Mouse (Mus musculus) ZHBTc4 (cell line): Measurements from ENCODE around the gene Ushbp1.
"Not testable (repeated sequence)": the region's sequence is repeated elsewhere in the genome, so short reads cannot be mapped to it uniquely, and the experiment has no call there.

Experiments used
- DNase-seq: peaks from one replicate; pipeline ENCODE4 v3.0.0-alpha.2; 2011; ENCODE audit warnings: low read depth, low spot score

Ushbp1 gene

DNA sequence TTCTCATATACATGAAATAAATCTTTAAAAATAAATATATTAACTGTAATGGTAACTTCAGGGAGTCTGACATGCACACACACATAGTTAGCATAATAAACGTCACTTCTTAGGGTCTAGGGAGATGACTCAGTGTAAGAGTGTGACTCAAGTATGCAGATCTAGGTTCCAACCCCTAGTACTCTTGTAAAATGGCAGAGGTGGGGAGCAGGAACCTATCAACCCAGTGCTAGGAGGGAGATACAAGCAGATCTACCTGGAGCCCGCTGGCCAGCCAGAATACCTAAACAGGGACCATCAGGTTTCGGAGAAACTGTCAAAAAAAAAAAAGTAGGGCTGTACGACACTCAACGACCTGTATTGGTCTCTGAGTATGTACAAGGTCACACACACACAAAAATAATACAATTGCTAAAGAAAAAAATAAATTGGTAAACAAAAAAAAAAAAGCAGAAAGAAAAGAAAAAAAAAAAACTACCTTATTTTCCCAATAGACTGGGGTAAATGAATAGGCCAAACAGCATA is 24.8 kb downstream of the Ushbp1 start:
- no peak for DNase-seq

DNA sequence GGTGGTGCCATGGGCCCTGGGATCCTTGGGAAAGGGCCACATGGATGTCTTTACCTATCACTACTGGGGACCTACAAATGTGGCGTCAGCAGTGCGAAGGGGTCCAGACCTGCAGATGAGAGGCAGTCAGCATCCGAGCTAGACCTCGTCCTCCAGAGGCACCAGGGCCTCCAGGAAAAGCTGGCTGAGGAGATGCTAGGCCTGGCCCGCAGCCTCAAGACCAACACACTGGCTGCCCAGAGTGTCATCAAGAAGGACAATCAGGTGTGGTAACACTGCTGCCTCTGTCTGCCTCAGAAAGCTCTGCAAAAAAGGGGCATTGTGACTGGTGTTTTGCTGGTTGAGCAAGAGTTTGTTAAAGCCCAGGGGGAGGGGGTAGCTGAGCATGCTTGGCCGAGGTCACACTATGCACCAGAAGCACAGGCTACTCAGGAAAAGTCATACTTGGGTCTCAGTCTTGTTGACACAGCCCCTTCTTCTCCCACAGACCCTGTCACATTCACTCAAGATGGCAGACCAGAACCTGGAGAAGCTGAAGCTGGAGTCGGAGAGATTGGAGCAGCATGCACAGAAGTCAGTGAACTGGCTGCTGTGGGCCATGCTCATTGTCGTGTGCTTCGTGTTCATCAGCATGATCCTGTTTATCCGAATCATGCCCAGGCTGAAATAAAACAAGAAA is 26.4 kb downstream of the Ushbp1 start:
- DNase-seq: no peak

DNA sequence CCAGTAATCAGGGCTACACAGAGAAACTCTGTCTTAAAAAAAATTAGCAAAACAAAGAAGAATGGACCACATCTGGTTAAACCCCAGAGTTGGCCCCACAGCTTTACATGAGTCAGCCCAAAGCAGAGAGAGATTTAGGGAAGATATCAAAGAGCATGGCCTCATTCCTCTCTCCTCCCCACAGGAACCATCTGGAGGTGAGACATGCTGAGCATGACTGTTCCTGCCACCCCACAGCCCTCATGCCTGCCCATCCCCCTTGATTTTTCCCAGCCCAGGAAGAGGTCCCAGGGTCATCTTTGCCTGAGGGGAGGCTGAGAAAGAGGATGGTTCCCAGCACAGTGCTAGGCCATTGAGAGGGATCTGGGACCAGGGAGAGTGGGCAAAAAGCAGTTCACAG is 27.2 kb downstream of the Ushbp1 start:
- DNase-seq: no peak

DNA sequence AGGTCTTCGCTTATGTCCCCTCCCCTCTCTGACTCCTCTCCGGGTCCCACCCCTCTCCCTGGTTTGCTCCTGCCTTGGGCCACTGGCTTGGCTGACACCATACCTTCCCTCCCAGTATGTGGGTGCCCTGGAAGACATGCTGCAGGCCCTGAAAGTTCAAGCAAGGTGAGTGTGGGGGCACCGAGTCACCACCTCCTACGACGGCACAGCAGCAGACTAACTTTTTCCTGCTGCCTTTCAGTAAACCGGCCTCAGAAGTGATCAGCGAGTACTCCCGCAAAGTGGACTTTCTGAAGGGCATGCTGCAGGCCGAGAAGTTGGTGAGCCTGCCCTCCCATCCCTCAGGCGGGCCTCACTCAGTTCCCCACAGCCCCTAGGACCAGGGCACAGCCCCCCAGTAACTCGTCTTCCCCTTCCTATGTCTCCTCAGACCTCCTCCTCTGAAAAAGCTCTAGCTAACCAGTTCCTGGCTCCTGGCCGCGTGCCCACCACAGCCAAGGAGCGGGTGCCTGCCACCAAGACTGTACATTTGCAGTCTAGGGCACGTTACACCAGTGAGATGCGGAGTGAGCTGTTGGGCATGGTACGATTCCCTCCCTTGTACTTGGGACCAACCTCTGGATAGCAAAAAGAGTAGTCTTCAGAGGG is 27.9 kb downstream of the Ushbp1 start:
- no peak for DNase-seq

DNA sequence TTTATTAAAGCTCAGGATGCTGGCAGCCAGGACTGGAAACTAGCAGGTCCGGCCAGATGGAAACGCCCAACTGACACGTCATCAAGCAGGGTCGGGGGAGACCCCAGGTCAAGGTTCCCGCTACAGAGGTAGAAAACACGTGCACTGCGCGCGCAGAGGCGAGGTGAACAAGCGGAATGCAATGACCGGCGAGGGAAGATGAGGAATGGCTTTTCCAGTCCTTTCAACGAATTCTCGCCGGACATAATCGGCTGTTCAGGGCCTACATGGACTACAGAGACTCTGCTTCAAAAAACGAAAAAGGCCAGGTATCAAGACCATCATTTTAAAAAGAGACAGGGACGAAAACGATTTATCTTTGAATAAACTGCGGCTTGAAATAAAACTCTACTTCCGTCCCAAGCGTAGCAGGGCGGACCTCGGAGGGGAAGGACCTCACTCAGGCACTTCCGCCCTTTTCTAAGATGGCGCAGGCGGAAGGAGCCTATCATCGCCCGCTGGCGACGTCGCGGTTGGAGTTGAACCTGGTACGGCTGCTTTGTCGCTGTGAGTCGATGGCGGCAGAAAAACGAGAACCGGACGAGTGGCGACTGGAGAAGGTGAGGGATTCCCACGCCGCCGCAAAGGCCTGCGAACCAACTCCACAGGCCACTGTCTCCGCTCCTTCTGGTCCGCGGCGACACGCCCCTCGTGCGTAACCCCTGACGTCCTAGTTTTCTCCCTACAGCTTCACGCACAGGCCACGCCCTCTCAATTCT is 28.7 kb downstream of the Ushbp1 start, which contains the start of gene Use1:
Use1 (plus strand) TSS at position 78 of the 758 bp plus-strand sequence.
- DNase-seq: peak; percentile 98

DNA sequence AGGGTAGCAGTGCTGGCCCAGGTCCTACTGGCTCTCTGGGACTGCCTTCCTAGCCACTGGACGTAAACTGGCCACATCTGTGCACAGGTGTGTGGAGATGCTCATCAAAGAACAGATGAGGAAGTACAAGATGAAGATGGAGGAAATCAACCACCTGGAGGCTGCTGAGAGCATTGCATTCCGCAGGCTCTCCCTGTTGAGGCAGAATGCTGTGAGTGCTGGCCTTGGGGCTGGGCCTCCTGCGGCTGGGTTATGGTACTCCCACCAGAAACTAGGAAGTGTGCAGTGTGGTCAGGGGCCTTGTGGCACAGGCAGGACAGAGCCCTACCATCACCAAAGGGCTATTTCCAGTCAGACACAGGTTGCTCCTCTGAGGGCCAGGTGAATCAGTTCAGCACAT is 37.6 kb downstream of the Ushbp1 start:
- peak; percentile 55 for DNase-seq

DNA sequence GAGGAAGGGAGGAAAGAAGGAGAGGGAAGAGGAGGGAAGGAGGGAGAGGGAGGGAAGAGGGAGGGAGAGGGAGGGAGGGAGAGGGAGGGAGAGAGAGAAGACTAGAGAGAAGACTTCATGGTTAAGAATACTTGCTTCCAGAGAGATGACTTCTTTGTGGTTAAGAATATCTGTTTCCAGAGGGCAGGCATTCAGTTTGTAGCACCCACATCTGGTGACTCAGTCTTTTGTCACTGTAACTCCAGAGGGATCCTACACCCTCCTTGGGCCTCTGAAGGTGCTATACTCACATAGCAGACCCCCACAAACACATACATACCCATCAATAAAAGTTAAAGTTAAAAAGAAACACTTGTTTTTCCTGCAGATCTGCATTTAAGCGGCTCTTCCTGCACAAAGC is 44.1 kb downstream of the Ushbp1 start:
- DNase-seq: no peak

DNA sequence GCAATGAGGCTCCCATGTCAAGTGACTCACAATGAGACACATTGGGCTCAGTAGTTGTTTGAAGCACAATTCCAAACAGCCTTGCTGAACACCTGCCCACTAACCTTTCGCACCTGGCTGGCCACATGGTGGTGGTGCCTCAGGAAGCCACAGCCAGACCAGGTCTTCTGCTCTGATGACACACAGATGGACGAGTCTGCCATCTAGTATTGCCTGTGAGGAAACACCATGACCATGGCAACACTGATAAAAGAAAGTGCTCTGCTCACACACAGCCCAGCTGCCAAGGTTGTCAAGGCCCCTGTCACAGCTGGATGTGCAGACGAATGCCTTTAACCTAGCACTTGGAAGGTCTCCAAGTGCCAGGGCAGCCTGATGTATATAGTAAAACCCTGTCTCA is 44.5 kb downstream of the Ushbp1 start:
- DNase-seq: no peak

DNA sequence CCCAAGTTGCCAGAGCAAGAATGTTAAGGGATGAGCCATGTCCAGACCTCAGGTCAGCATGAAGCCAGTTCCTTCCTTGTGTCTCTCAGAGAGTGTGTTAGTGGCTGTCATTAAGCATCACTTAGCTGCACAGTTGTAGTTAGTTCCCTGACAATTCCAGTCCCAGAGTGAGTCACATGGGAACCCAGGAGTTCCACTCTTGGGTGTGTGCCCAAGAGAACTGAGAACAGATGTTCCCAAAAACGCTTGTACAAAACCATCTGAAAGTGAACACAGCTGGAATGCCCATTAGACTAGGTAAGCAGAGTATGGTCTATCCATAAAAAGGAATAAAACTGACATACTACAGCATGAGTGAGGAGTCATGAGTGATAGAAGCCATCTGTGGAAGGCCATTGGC is 49.0 kb downstream of the Ushbp1 start:
- DNase-seq: no peak

DNA sequence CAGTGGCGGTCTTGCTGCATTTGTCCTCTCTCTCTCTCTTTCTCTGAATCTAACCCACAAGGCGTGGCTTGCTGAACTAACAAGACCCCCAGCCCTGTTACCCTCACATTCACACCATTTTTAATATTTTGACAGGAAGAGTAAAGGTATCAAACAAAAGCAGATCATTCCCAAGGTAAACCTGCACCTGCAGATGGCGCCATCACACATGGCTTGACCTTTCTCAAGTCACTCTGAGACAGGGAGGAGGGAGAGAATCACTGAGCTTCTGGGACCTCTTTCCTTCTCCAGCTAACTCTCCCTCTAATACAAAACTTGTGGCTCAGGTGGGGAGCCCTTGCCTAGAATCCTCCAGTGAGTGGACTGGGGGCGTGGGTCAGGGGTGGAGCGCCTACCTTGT is 55.0 kb downstream of the Ushbp1 start:
- DNase-seq: peak; percentile 55

DNA sequence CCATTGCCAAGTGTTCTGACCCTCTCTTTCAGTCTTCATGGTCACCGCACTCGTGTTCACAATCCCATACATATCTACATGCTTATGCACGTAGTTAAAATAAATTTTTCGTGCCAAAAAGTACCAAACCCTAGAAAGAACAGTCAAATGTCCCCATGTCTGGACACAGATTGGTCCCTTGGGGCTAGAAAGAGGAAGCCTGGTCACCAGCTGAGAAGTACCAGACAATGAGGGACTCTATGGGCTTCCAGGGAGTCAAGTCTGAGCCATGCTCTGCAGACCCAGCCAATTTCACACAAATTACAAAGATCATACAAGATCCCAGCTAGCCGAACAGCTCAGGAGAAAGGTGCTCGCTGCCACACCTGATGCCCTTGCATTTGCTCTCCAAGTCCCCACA is 57.8 kb downstream of the Ushbp1 start:
- DNase-seq: not testable (repeated sequence)
